Mouse (Mus musculus): ENCODE results near the gene Mybpc2. TPM values are rescaled to one million over a fixed set of nuclear protein-coding genes. Genes with fewer than 3 reads are reported as not detected.

Mybpc2 gene
- total RNA-seq, 4 experiments from 2014 or later, result 0.10 to 0.57 (median 0.14) TPM; not detected in 1

DNA sequence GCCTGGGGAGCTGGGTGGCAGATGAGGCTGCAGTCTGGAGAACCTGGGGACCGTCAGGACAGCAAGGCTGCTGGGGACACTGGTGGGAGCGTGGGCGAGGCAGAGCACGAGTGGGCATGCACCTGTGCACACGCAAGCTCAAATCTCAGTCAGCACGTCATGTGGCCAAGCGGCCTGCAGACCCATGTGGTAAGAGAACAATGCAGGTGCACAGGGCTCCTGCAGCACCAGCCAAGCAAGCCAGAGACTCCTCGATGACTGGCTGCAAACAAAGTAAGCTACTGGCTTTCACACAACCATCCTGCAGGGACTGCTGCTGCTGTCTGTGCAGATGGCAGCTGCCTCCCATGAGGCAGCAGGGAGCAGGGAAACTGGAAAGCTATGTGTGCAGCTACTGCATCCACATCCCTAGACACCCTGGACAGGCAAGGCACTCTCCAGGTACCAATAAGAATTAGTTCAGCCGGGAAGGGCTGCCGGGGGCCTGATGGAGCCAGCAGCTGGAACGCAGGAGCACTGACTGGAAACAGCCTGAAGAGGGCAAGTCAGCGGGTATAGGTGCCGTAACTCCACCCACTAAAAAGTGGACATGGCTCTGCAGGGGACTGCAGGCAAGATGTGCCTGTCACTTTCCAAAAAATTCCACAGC, 37.4 kb downstream of the Mybpc2 start:
- DNase-seq (ENCODE audit: low spot score in 2 of 2), result no peak

DNA sequence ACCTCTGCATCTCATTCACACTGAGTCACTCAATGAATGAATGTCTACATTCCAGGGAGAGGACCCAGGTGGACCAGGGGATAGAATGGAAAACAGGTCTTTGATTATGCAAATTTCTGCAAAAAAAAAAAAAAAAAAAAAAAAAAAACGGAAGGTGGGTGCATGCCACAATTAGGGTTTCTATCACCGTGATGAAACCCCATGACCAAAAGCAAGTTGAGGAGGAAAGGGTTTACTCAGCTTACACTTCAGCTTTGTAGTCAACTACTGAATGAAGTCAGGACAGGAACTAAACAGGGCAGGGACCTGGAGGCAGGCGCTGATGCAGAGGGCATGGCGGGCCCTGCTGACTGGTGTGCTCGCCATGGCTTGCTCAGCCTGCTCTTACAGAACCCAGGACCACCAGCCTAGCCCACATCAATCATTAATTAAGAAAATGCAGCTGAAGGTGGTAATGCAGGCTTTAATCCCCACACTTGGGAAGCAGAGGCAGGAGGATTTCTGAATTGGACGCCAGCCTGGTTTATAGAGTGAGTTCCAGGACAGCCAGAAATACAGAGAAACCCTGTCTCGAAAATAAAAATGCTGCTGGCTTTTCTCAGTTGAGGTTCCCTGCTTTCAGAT, 38.8 kb downstream of the Mybpc2 start:
- no peak for DNase-seq (ENCODE audit: low spot score in 2 of 2)

DNA sequence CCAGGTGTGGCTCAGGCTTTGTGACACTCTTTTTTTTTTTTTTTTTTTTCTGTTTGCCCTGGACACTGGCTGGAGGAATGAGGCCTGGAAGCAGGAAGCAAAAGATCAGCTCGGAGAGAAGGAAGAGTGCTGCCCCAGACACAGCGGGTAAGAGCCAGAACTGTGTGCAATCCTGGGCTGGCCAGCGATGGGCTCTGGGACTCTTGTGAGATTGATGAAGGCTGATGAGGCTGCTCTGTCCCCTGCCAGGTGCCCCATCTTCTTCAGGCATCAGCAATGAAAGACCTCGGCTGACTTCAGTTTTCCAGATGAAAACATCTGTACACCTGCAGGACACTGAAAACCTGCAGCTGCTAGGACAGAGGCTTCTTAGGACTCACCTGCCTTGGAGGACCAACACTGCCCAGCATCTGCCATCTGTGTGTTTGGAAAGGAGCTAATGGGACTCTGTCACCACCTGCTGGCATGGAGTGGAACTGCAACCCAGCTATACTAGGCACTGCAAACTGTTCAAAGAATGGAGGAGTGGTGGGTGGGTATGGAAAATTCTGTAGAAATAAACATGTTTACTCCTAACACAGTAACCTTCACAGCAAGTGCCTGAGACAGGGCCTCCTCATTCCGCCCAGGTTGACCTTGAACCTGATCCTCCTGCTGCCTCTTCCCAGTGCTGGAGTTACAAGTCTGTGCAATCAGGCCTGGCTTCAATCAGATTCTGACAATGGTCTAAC, 39.5 kb downstream of the Mybpc2 start:
- peak; percentile 72 to 88 for DNase-seq (ENCODE audit: low spot score in 2 of 2)

DNA sequence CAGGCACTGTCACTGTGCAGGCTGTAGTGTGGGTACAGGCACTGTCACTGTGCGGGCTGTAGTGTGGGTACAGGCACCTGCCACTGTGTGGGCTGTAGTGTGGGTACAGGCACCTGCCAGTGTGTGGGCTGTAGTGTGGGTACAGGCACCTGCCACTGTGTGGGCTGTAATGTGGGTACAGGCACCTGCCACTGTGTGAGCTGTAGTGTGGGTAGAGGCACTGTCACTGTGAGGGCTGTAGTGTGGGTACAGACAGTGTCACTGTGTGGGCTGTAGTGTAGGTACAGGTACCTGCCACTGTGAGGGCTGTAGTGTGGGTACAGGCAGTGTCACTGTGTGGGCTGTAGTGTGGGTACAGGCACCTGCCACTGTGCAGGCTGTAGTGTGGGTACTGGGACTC, 40.3 kb downstream of the Mybpc2 start:
- no peak for DNase-seq (ENCODE audit: low spot score in 2 of 2)

DNA sequence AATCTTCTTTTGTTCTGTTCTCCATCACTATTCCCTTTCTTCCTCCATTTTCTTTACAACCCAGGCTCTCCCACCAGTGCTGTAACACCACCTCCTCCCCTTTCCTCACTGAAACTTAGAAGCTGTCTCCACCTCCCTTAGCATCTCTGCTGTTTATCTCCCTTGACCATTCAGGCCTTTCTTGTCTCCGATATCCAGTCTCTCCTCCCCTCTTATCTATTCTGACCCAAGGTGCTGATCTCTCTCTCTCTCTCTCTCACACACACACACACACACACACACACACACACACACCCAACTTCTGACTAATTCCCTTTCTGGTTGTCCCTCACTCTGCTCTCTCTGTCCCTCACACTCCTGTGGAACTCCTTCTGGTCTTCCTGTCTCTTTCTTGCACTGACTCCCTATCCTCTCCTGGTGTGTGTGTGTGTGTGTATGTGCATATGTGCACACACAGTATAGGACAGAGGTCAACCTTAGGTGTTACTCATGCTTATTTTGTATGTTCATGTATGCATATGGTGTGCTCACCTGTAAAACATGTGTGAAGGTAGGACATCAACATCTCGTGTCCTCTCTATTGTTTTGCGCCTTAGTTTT, 41.5 kb downstream of the Mybpc2 start:
- no peak for DNase-seq (ENCODE audit: low spot score in 2 of 2)

DNA sequence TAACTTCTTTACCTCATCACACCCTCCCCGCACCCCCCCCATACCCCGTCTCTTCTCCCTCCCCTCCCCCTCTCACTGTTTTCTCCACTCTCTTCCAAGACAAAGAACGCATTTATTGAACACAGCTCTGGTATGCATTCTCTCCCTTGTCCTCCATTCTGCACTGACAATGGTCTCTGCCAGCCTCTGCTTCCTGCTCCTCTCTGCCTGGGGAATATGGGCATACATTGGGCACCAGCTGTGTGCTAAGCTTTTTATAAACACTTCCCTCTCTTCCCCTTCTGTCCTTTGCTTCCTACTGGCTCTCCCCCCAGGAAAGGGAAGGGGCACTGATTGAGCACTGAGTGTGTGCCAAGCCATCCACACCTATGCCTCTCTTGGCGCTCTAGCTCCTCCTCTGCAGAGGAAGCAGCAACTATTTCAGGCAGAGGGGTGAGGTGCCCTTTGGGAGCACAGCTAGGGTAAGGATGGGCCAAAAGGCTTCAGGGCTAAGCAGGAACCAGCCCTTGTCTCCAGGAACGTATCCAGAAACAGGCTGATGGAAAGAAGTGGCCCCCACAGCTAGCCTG, 49.3 kb downstream of the Mybpc2 start:
- peak in 1 of 2 experiments; percentile 29 for DNase-seq (ENCODE audit: low spot score in 2 of 2)

DNA sequence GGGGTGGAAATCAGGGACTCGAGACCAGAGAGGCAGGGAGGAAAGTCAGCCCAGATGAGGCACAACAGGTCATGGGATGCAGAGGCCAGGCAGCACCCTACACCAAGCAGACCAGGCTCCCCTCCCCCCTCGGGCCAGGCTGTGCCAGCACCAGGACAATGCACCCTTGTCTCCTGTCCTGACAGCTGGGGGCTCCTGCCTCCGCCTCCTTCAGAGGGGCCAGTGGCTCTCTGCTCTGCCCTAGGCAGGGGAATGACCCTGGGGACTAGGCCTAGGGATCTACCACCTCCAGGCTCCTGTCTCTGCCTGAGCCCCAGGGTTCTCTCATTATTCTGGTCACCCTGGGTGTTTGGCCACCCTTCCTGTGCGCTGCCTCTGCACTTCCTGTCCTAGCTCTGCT, 50.0 kb downstream of the Mybpc2 start:
- DNase-seq (ENCODE audit: low spot score in 2 of 2), result peak; percentile 87 to 91

DNA sequence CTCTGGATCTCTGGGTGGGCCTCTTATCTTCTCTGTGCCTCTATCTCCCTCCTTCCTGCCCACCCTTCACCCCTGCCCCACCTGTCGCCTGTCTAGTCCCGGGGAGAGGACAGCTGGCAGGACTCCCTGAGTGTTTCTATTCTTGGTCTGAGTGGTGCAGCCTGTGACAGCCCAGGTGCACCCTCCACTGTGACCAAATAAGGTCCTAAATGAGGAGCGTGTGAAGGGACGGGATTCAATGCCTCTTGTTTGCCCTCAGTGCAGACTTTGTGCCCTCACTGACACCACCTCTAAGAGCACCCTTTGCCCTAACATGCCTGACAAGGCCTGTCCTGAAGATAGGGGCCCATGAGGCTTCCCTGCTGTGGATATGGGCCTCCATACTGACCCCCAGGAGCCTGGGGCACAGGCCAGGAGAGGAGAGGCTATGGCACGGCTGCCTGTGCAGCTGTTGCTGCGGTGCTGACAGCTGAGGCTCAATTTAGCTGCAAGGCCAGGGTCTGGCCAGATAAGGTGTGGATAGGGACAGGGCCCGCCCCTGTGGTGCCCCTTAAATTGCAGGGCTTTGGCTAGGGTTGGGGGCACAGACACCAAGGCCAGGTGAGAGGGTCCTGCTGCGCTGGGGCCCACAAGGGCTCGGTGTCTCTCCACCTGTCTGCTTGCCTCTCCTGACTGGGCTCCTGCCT, 51.4 kb downstream of the Mybpc2 start:
- DNase-seq (ENCODE audit: low spot score in 2 of 2), result no peak

DNA sequence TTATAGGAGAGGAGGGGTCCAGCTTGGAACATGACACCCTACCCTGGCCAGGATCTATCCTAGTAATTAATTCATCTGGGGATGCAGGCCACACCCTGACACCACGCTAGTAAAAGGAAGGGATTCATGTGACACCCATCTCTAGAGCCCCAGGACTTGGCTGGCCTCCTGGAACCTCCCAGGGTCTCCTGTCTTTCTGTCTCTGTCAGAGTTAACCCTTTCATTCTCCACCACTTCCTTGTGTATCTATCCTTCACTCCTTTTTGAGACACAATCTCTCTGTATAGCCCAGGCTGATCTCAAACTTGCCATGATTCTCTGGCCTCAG, 51.9 kb downstream of the Mybpc2 start:
- no peak for DNase-seq (ENCODE audit: low spot score in 2 of 2)

DNA sequence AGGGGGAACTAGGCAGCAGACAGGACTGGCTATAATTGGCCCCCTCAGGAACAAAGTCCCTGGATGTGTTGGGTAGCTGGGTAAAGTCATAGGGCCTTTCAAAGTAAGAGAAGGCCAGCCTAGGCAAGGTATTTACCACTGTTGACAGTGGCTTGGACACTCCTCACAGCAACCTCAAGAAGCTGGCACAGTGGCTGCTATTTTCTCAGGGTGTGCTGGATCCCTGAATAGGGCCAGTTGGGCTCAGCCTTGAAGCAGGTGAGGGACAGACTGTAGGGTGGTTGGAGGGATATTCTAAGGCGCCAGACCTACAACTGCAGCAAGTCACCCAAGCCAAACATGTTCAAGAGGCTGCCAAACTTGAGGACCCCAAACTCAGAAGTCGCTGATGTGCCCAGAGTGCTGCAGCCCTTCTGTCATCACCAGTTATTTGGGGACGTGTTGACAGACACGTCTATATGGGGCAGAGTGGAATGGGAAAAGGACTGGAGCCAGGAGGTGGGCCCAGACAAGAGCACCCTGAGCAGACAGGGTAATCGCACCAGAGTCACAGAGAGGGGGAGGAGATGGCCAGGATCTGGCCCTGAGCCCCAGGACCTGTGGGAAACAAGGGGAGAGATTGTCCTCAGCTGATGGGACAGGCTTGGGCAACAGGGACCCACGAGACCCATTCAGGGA, 52.4 kb downstream of the Mybpc2 start:
- peak in 1 of 2 experiments; percentile 25 for DNase-seq (ENCODE audit: low spot score in 2 of 2)

DNA sequence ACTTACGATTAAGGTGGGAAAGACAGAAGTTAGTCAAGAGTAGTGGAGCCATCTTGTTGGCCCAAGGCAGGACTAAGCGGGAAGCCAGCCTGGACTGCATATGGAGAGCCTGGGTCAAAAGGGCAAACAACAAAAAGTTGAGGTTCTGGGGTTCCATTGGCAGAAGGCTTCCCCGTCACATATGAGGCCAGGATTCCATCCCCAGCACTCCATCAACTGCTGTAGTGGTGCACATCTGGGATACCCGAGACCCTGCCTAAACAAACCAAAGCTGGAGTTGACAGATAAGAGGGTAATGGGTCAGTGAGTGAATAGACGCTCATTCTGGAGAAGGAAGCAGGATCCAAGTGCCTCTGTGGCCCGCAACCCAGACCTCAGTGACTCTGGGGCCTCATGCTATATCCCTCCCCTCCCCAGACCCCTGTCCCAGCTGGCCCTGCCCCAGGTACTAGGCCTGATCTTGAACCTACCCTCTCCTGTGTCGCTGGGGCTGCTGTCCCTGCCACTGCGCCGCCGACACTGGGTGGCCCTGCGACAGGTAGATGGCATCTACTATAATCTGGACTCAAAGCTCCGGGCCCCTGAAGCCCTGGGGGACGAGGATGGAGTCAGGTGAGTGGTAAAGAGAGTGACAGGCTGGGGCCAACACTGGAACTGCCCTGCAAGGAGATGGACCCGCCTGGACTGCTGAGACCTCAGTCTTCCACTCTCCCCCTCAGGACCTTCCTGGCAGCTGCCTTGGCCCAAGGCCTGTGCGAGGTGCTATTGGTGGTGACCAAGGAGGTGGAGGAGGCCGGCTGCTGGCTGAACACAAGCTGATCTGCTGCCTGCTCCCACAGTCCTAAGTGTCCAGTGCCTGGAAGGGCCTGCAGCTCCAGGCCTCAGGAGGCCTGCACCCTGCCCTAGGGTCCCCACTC, 53.5 kb downstream of the Mybpc2 start:
- peak in 1 of 2 experiments; percentile 10 for DNase-seq (ENCODE audit: low spot score in 2 of 2)

DNA sequence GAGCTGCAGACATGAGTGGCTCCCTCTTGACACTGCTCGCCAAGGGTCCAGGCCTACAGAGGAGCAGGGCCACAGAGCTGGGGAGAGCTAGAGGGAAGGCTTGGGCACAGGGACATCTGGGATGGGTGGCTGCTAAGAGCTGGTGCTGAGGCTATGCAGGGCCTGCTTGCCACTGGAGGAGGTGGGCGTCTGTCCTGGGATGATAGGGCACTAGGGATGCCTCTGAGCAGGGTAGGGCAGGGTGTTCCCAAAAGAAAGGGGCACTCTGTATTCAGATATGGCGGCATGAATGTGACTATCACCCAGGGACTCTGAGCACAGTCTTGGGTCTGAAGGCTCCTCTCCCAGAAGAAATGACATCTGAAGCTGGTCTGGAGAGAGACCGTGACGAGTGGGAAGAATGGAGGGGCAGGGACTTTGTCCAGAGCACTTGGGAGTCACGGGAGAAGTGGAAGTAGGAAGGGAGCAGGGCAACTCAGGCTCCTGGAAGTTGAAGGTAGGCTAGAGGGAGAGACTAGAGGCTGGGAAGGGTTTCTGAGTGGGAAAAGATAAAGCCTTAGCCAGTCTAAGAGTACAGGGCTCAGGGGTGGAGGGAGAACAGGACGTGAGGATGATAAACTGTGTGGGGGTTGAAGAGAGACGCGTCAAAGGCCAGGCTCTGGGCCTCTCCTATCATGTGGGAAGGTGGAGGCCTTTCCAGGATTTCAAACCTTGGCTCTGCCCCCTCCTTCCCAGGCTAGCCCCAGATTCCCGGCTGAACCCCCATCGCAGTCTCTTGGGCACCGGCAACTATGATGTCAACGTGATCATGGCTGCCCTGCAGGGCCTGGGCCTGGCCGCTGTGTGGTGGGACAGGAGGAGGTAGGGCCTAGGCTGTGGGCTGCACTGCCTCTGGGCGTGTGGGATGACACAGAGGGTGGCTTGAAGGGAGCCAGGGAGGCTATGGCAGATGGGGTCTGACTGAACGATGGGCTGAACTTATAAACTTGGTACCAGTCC, 54.5 kb downstream of the Mybpc2 start:
- DNase-seq (ENCODE audit: low spot score in 2 of 2), result peak; percentile 5 to 18

DNA sequence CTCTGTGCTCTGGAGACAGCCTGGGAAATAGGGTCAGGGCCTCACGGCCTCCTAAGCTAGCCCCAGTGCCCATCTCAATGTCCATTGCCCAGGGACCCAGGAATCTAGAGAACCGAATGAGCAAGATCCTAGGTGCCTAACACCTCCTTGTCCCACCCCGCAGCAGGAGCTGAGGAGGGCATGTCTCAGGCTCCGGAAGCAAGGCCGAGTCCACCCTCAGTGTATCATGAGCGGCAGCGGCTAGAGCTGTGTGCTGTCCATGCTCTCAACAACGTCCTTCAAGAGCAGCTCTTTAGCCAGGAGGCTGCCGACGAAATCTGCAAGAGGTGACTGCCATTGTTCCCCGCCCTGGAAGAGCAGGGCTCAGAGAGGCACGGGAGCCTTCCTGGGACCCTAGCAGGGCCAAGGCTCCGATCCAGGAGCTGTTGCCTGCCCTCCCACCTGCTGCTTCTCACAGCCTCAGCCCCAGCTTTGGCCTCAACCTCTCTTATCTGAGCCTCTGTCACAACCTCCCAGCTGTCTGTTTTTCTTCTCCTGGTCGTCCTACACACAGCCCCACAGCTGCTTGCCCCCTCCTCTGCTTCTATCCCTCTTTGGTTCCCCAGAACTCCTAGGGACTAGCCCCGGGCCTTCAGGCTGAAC, 55.7 kb downstream of the Mybpc2 start:
- peak in 1 of 2 experiments; percentile 40 for DNase-seq (ENCODE audit: low spot score in 2 of 2)

DNA sequence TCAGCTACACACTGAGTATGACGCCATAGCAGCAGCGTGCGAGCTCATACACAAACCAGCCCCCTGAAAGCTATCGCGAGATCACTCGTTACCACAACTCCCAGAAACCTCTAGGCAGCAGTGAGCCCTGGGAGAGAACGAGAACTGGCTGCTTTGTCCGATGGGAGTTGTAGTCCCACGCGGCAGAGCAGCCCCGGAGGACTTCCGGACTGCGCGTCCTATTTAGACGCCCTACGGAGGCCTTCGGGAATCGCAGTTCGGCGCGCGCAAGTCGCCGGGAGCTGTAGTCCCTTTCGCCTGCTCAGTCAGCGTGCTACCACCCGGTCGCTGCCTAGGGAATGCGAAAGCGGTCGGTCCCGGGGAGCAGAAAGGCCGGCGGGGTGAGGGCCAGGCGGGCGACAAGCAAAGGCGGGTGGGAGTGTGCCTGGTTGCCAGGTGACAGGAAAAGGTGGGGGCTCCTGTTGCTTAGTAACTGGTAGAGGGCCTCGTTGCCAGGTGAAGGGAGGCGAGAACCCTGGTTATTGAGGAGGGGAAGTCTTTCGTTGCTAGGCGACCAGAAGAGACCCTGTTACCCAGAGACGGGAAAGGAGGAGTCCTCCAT, 56.5 kb downstream of the Mybpc2 start, which contains the start of gene Josd2:
Gene Josd2 (plus strand): TSS at position 170 of the 601 bp plus-strand sequence.
- DNase-seq (ENCODE audit: low spot score in 2 of 2), result peak; percentile 98

DNA sequence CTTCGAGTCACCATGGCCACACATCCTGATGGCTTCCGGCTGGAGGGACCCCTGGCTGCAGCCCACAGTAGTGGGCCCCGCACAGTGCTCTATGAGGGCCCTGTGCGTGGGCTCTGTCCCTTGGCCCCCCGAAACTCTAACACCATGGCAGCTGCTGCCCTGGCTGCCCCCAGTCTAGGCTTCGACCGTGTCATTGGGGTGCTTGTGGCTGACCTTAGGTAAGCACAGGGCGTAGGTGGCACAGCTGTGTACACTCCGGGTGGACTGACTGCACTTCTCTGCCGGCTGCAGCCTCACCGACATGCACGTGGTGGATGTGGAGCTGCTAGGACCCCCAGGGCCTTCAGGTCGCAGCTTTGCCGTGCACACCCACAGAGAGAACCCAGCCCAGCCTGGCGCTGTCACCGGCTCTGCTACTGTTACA, 57.6 kb downstream of the Mybpc2 start:
- DNase-seq (ENCODE audit: low spot score in 2 of 2), result peak in 1 of 2 experiments; percentile 38

DNA sequence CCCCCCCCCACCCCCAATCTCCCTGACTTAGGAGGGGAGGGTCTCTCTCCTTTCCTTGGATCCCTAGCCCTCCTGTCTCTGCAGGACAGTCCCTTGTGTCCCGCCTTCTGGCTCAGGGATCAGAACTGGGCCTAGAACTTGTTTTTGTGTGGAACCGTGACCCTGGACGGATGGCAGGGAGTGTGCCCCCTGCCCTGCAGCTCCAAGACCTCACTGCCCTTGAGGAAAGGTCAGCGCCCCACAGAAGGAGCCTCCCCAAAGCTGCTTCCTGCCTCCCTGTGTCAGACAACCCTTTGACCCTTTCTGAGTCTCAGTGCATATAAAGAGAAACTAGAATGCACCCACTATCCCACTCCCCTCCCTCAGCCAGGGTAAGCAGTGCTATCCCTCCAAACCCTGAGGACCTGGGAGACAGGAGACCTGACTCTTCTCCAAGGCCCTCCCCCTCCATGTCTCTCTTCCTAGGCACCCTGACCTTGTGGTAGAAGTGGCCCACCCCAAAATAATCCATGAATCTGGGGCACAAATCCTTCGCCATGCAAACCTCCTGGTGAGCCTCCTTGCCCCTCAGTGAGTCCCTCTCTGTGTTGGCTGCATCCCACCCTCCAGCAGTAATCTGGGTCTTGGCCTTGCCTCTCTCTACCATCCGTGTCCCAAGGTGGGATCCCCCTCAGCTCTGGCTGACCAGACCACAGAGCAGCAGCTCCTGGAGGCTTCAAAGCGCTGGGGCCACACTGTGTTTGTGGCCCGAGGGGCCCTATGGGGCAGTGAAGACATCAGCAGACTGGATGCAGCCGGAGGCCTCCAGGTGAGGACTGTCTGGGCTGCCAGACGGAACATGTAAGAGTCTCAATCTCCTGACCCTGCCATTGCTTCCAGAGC, 58.2 kb downstream of the Mybpc2 start:
- DNase-seq (ENCODE audit: low spot score in 2 of 2), result peak; percentile 21 to 23

All from layer of hippocampus, adult 8-10 months (tissue).